Mouse (Mus musculus): ENCODE data around the gene Olfr1392. TPM values are rescaled to one million over a fixed set of nuclear protein-coding genes. Genes with fewer than 3 reads are reported as not detected.

Gene Olfr1392
- polyA plus RNA-seq, 1 experiment: not detected

DNA sequence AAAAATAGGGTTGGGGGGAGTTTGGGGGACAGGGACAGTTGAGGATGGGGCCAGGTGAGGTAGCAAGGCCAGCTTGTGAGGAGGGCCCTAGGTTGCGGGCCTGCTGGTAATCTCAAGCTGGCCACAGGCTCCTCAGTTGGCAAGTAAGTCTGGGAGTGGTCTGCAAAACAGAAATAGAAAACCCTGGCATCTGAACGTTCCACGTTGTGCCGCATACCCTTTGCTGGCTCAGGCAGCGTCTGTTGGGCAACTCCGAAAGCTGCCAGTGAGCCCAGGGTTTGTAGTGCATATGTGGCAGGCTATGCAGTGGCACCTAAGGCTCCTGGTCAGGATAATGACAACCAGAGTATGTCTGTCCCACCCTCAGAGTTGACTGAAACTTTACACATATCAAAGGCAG, 21.9 kb upstream of the Olfr1392 start:
- Histone ChIP-seq H3K27ac (ENCODE audit: insufficient read depth, low read length) (no peak overlapping the region), H3K4me1 (ENCODE audit: control insufficient read depth, insufficient read depth, low read length) (no peaks in the 10 kb centered on the region), H3K4me3 (ENCODE audit: insufficient read depth, low read length) (no peak overlapping the region)
- no peak for TF ChIP-seq CTCF (IDR thresholded peaks at IDR 0.05; ENCODE audit: borderline replicate concordance, insufficient read depth, low read length)
- TF ChIP-seq POLR2A (IDR thresholded peaks at IDR 0.05; ENCODE audit: low read depth, low read length): no peak

DNA sequence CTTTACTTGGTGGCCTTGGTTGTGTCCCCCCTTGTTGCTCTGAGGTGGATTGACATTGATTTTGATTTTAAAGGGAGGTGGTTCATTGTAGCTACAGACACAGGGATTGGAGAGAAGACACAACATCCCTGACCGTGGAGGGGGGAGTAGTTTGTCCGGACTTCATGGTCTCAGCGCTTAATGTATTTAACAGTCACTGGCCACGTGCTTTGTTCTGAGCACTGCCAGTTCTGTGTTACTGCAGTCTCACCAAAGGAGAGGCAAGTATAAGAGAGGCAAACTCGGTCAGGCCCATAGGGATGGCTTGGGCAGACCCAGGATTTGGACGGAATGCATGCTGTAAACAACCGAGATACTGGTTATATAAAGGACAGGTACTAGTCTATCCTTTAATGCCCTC, 21.0 kb upstream of the Olfr1392 start:
- no peak for TF ChIP-seq CTCF (IDR thresholded peaks at IDR 0.05; ENCODE audit: borderline replicate concordance, insufficient read depth, low read length)
- no peak for TF ChIP-seq POLR2A (IDR thresholded peaks at IDR 0.05; ENCODE audit: low read depth, low read length)
- Histone ChIP-seq H3K4me3 (ENCODE audit: insufficient read depth, low read length) (no peak overlapping the region), H3K4me1 (ENCODE audit: control insufficient read depth, insufficient read depth, low read length) (no peaks in the 10 kb centered on the region), H3K27ac (ENCODE audit: insufficient read depth, low read length) (no peak overlapping the region)

GRCm38 (mm10) chr11:49264622-49265021, 20.5 kb upstream of the Olfr1392 start:
- Histone ChIP-seq H3K4me3 (ENCODE audit: insufficient read depth, low read length) (no peak overlapping the region), H3K4me1 (ENCODE audit: control insufficient read depth, insufficient read depth, low read length) (no peaks in the 10 kb centered on the region), H3K27ac (ENCODE audit: insufficient read depth, low read length) (no peak overlapping the region)
- TF ChIP-seq CTCF (IDR thresholded peaks at IDR 0.05; ENCODE audit: borderline replicate concordance, insufficient read depth, low read length) (no peak), POLR2A (IDR thresholded peaks at IDR 0.05; ENCODE audit: low read depth, low read length) (no peak)

GRCm38 (mm10) chr11:49265101-49265500, 20.0 kb upstream of the Olfr1392 start:
- Histone ChIP-seq H3K4me1 (ENCODE audit: control insufficient read depth, insufficient read depth, low read length) (no peaks in the 10 kb centered on the region), H3K4me3 (ENCODE audit: insufficient read depth, low read length) (no peak overlapping the region), H3K27ac (ENCODE audit: insufficient read depth, low read length) (no peak overlapping the region)
- TF ChIP-seq POLR2A (IDR thresholded peaks at IDR 0.05; ENCODE audit: low read depth, low read length) (no peak), CTCF (IDR thresholded peaks at IDR 0.05; ENCODE audit: borderline replicate concordance, insufficient read depth, low read length) (no peak)

DNA sequence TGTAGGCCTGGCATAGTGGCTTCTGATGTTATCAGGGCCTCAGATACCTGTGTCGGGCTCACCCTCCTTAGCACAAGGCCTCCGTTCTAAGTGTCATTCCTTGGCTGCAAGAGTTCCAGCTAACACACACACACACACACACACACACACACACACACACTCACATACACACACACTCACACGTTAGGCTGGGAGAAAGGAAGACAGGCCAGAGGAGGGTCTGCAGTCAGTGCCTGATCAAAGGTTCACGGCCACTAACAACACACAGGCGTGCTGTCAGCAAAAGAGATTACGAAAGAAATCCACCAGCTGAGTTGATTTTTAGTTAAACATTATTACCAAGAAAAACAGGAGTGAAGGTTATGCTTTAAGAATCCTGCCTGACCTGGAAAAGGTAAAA, 18.4 kb upstream of the Olfr1392 start:
- no peak for TF ChIP-seq CTCF (IDR thresholded peaks at IDR 0.05; ENCODE audit: borderline replicate concordance, insufficient read depth, low read length)
- Histone ChIP-seq H3K27ac (ENCODE audit: insufficient read depth, low read length) (no peak overlapping the region), H3K4me1 (ENCODE audit: control insufficient read depth, insufficient read depth, low read length) (no peaks in the 10 kb centered on the region), H3K4me3 (ENCODE audit: insufficient read depth, low read length) (no peak overlapping the region)

GRCm38 (mm10) chr11:49267316-49267715, 17.8 kb upstream of the Olfr1392 start:
- Histone ChIP-seq H3K27ac (ENCODE audit: insufficient read depth, low read length) (no peak overlapping the region), H3K4me3 (ENCODE audit: insufficient read depth, low read length) (no peak overlapping the region), H3K4me1 (ENCODE audit: control insufficient read depth, insufficient read depth, low read length) (no peaks in the 10 kb centered on the region)
- no peak for TF ChIP-seq POLR2A (IDR thresholded peaks at IDR 0.05; ENCODE audit: low read depth, low read length)
- TF ChIP-seq CTCF (IDR thresholded peaks at IDR 0.05; ENCODE audit: borderline replicate concordance, insufficient read depth, low read length): no peak

DNA sequence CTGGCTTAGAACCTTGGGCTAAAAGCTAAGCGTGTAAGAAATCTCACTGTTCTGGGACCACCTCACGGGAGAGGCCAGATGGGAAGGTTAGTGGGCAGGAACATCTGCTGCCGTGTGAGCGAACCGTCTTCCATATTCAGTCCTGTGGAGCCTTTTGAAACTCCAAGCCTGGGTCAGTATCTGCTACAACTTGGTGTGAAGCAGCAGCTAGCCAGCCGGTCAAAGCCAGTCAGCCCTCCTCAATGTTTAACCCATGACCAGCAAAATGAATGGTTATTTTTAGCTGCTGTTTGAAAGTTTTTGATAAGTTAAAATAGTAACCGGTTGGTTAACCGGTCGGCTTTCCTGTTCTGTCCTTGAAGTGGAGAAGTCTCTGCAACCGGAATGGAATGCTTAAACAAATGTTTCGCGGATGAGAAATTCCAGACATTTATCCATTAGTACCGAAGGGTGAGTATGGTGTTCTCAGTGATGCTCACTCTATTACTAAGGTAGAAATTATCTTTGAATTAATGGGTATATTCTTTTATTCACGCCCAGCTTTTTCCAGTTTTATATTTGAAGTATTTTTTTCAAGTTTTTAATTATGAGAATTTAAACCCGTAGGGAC, 17.0 kb upstream of the Olfr1392 start:
- Histone ChIP-seq H3K4me3 (ENCODE audit: insufficient read depth, low read length) (no peak overlapping the region), H3K27ac (ENCODE audit: insufficient read depth, low read length) (peak overlapping the region; percentile 3; the same call in 1 of the 2 replicates), H3K4me1 (ENCODE audit: control insufficient read depth, insufficient read depth, low read length) (no peaks in the 10 kb centered on the region)
- TF ChIP-seq POLR2A (IDR thresholded peaks at IDR 0.05; ENCODE audit: low read depth, low read length) (no peak), CTCF (IDR thresholded peaks at IDR 0.05; ENCODE audit: borderline replicate concordance, insufficient read depth, low read length) (no peak)

GRCm38 (mm10) chr11:49269761-49270160, 15.3 kb upstream of the Olfr1392 start:
- H3K4me3 ChIP-seq (ENCODE audit: insufficient read depth, low read length): no peak overlapping the region
- no peak overlapping the region for H3K27ac ChIP-seq (ENCODE audit: insufficient read depth, low read length)
- no peaks in the 10 kb centered on the region for H3K4me1 ChIP-seq (ENCODE audit: control insufficient read depth, insufficient read depth, low read length)
- TF ChIP-seq CTCF (IDR thresholded peaks at IDR 0.05; ENCODE audit: borderline replicate concordance, insufficient read depth, low read length) (no peak), POLR2A (IDR thresholded peaks at IDR 0.05; ENCODE audit: low read depth, low read length) (no peak)

DNA sequence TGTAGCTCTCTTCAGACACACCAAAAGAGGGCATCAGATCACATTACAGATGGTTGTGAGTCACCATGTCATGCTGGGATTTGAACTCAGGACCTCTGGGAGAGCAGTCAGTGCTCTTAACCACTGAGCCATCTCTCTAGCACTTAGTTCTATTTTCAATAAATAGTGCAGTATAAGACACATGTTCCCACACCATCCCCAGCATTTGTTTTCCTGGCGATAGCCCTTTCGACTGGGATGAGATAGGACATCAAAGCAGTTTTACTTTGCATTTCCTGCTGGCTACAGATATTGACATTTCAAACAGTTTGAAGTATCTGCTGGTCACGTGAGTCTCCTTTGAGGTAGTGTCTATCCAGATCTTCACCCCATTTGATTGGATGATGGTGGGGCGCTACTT, 14.7 kb upstream of the Olfr1392 start:
- Histone ChIP-seq H3K27ac (ENCODE audit: insufficient read depth, low read length) (no peak overlapping the region), H3K4me3 (ENCODE audit: insufficient read depth, low read length) (no peak overlapping the region), H3K4me1 (ENCODE audit: control insufficient read depth, insufficient read depth, low read length) (no peaks in the 10 kb centered on the region)
- TF ChIP-seq POLR2A (IDR thresholded peaks at IDR 0.05; ENCODE audit: low read depth, low read length) (no peak), CTCF (IDR thresholded peaks at IDR 0.05; ENCODE audit: borderline replicate concordance, insufficient read depth, low read length) (no peak)

DNA sequence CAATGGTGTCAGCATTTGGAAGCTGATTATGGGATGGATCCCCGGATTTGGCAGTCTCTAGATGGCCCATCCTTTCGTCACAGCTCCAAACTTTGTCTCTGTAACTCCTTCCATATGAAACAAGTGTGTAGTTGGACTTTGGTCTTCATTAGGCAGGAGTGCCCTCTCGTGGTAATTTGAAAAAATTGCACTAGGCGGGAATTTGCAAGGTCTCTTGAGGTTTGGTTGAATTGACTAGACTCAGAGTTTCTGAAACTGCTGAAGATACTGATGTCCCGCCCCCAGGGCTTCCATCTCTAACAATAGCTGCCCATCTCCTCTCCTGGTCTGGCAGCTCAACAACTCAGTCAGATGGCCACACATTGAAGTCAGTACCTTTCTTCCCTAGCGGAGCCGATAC, 13.7 kb upstream of the Olfr1392 start:
- Histone ChIP-seq H3K4me3 (ENCODE audit: insufficient read depth, low read length) (no peak overlapping the region), H3K4me1 (ENCODE audit: control insufficient read depth, insufficient read depth, low read length) (no peaks in the 10 kb centered on the region), H3K27ac (ENCODE audit: insufficient read depth, low read length) (no peak overlapping the region)
- TF ChIP-seq CTCF (IDR thresholded peaks at IDR 0.05; ENCODE audit: borderline replicate concordance, insufficient read depth, low read length): no peak
- TF ChIP-seq POLR2A (IDR thresholded peaks at IDR 0.05; ENCODE audit: low read depth, low read length): no peak

Measured in embryonic fibroblast, embryonic 13.5 days (primary cell).